Comparison of ENCODE assay signal across 24 mouse cellular contexts in the genomic region with DNA sequence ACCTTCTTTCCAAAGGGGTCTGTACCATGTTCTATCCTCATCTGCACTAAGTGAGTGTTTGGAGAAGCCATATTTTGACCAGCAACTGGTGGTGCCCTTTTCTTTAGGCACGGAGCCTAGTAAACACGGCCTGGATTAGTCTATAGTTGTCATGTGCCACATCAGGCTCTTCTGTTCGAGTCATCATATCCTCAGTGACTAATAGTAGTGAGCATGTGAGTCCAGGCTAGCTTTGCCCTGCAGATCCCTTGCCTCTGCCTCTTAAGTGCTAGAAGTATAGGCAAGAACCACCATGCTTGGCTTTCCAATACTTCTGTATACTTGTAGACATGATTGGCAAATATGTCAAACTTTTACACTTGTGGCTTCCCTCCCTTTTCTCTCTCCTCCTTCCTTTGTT.
"Had no signal": no experiment of that assay in that cellular context is flagged by ENCODE, and none has a peak within 500 bp of the region (broad histone marks: within the 10 kb centered on the region; RNA-seq: fewer than 3 reads in every experiment).

No protein-coding gene starts in this region.

- DNase-seq: gastrocnemius, adult 2 months; gastrocnemius, postnatal 10 days; gastrocnemius, postnatal 25 days; heart, adult 18-20 months; heart, postnatal 14 days; heart, postnatal 36 days; kidney, adult 11 months; kidney, adult 2 months; kidney, adult 9 months; kidney, postnatal 25 days; kidney, postnatal 4 days; layer of hippocampus, adult 9-11 months; layer of hippocampus, postnatal 36 days; left cerebral cortex, postnatal 4 days had no signal

- H3K27ac ChIP-seq: gastrocnemius, adult 2 months; heart, embryonic 10.5 days; hindbrain, embryonic 13.5 days; hindbrain, embryonic 15.5 days; hindbrain, postnatal 0 days; kidney, embryonic 15.5 days; kidney, postnatal 0 days; limb, embryonic 13.5 days; limb, embryonic 15.5 days; liver, embryonic 12.5 days had no signal

- H3K4me3 ChIP-seq: gastrocnemius, adult 2 months; heart, embryonic 10.5 days; heart, embryonic 12.5 days; hindbrain, embryonic 13.5 days; hindbrain, embryonic 15.5 days; kidney, embryonic 15.5 days; limb, embryonic 13.5 days; limb, embryonic 15.5 days; liver, embryonic 12.5 days had no signal

- H3K4me1 ChIP-seq: heart, embryonic 10.5 days; heart, embryonic 12.5 days; hindbrain, embryonic 13.5 days; hindbrain, embryonic 15.5 days; kidney, embryonic 15.5 days; limb, embryonic 13.5 days; limb, embryonic 15.5 days had no signal
